Mouse (Mus musculus): ENCODE data around the gene Psma6.
"Not testable (repeated sequence)": the region's sequence is repeated elsewhere in the genome, so short reads cannot be mapped to it uniquely, and the experiment has no call there.

The Psma6 gene

DNA sequence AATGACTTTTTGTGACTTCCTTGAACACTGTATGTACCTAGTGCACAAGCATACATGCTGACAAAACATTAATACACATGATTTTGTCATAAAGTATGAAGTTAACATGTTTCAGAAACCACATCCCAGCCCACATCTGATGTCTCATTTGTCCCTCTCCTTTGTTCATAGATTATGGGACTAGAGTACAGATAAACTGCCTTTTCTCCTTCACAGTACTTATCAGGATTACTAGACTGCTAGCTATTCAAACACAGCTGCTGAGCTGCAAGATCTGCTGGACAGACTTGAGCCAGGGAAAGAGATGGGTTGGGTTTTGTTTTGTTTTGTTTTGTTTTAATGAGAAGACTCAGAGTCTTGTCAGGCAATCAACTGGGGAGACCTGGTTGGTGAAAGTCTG lies 8.1 kb downstream of the Psma6 start:
- no peak for DNase-seq (ENCODE audit: low spot score in 2 of 2)

DNA sequence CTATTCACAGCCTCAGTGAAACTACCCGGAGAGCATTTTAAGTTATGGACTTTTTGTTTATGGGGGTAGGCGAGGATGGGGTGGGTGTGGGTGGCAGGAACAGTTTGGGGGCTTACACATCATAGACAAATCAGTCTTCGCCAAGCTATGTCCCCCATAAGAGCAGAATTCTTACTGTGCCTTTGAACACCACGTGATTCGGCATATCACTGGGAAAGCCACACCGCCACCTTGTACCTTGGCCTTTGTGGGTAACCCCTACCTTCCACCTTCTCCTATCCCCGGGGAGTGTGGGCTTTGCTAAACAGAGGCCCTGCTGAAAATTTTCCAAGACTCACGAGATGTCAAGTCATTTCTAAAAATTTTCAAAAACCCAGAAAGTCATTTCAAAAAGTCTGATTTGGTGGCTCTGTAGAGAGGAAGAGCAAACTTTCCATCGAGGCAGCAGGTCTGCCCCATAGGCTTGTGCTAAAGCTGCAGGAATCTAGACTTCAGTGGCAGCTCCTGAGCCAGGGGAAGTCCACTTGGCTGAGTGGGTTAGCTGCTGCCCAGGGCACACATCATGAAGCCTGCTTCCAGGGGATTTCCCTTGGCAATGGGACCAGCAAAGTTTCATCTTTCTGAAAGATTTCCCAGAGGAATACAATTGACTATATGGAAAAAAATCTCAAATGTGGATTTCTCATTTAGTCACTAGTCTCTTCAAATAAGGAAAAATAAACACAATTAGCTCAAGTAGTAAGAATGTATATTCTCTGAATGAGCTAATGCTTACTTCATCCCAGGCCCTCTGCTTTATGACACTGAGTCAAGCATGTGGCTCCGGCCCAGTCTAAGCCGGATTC lies 8.9 kb downstream of the Psma6 start:
- DNase-seq (ENCODE audit: low spot score in 2 of 2), result no peak

DNA sequence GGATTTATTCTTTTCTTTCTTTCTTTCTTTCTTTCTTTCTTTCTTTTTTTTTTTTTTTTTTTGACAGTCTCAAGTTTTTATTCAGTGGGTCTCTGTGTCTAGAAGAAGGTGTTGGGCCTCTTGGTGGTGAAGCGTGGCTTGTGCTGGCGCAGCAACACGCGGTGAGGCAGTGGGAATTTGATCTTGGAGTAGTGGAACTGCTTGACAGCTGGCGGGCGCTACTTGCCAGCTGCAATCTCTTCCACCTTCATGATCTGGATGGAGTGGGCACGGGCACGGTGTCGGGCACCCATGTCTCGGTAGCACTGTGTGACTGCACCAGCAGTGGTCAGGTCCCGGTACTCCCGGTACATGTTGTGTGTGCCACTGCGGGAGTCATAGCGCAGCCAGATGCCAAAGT lies 11.6 kb downstream of the Psma6 start:
- DNase-seq (ENCODE audit: low spot score in 2 of 2), result not testable (repeated sequence)

DNA sequence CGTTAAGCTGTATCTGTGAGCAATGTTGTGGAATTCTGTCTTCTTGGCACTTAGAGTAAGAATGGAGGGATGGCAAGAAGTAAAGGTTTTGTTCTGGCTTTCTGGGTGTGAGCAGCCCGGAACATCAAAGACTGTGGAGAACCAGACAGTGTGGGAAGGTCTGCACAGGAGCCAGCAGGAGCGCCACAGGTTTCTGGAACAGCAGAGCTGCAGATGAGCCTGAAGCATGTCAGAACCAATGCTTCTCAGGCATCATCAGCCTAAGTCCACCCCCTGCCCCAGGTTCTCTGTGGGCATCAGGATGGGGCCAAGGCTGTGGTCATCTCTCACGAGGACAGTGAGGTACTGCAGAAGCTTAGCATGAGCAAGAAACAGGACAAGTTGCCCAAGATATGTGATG lies 12.5 kb downstream of the Psma6 start:
- no peak for DNase-seq (ENCODE audit: low spot score in 2 of 2)

DNA sequence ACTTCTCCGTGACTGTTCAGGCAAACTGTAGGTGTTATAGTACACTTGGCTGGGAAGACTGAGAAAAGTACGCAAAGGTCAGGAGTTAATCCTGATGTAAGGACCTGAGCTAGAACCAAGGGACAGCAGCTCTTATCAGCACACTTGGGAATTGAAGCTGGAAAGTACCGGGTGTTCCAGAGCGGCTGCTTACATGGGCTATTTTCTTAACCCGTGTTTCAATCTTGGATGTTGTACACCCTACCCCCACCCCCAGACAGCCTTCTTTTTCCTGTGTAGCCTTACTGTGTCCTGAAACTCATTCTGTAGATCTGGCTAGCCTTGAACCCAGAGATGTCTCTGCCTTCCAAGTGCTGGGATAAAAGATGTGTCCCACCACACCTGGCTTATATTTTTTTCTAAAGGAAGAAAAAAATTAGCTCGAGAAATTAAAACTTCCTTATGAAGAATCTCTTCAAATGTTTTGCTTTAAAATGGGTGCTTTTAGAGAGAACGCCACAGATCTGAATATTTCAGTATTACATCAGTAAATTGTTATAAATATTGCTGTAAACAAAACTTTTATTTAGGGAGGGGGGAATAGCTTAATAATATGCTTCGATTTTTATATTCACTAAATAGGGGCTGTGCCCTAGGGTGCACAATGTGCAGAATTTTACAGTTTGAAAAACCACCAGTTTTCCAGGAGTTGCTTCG lies 13.7 kb downstream of the Psma6 start:
- DNase-seq (ENCODE audit: low spot score in 2 of 2), result no peak

DNA sequence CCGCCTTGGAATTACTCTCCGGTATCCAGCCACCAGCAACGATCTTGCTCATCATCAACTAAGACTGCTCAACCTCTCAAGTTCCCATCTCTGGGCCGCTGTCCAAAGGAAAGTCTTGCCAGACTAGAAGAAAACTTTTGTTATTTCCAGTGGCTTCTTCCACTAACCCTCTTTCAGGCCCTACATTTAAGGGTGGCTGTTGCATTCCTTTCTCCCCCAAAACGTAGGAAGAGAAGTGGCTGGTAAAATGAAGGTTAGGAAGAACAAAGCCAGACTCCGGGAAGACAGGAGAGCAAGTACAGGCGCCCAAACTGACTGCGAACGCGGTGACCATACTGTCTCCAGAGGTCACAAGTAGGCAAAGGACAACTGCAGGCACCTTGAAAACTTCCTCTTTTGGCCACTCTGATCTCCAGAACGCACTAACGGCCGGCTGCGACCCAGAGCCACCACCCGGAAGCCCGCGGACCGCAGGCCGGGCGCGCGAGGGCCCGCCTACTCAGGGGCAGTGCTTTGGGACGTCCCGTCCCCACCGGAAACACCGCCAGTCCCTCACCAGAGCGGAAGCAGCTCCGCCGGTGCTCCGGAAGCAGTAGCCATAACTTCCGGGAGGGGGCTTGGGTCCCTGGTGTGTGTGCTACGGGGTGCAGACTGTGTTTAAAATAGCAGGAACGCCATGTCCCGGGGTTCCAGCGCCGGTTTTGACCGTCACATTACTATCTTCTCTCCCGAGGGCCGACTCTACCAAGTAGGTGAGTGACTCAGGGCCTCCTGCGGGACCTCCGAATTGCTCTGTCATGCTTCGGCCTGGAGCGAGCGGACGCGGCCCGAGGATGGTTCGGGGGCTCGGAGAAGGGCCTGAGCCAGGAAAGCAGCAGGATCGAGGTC lies 14.5 kb downstream of the Psma6 start:
- peak; percentile 86 to 89 for DNase-seq (ENCODE audit: low spot score in 2 of 2)

DNA sequence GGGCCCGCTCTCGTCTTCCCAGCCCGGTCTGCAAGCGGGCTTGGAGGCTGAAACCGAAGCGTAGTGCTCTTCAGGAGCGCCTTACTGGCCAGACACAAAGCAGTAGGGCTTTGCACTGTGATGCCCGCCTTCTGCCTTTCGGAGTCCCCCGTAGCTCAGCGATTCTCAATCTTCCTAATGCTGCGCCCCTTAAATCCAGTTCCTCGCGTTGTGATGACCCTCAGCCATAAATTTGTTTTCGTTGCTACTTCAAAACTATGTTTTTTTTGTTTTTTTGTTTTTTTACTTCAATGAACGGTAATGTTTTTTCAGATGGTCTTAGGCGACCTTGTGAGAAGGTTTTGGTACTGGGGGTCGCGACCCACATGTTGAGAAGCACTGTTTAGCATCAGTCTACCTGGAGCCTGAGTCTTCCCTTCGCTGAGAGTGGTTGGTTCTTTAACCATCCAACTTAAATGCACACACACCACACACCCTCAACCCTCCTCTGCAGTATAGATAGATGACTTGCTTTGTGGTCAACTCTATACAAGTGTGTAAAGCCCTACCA lies 15.2 kb downstream of the Psma6 start:
- no peak for DNase-seq (ENCODE audit: low spot score in 2 of 2)

DNA sequence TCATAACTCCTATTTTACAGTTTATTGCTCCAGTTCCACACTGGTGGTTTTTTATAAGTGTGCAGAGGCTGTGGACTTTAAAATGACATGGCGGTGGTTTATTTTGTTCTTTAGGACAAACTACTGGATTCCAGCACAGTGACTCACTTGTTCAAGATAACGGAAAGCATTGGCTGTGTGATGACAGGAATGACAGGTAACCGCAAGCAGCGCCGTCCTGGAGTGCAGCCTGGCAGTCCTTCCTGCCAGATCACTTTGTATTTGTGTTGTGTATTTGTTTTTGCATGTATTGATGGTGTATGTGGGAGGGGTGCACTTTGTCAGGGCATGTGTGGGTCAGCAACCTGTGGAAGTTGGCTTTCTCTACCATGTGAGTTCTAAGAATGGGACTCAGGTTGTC lies 23.9 kb downstream of the Psma6 start:
- DNase-seq (ENCODE audit: low spot score in 2 of 2), result no peak

DNA sequence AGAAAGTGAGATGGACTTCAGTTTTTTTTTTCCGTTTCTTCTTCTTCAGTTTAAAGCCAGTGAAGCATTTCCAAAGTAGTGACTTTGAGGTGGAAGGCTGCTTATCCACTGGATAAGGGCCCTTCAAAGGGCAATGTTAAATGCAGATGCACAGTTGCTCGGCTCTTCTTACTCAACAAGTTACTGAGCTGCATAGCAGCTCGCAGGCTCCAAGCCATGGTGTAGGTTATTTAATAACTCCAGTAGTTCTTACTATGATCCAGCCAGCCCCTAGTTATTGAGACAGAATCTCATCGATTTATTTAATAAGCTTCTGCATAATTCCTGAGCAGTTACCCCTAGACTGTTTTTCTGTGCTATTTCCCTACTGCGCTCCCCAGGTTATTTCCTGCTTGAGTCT lies 31.2 kb downstream of the Psma6 start:
- no peak for DNase-seq (ENCODE audit: low spot score in 2 of 2)

DNA sequence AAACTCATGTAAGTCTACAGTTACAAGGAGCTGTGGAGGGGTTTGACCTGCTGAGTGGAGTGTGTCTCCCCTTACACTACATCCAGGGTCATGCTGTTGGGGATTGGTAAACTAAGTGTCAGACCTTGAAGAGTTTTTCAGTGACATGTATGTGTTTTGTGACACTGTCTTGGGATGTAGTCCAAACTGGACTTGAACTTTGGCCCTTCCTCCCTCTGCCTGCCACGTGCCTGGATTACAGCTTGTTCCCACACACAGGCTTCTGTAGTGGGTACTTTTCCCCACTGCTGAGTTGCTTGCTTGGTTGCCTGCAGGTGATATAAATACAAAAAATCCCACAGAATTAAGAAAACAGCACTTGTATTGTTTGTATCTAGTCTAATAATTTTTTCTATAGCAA lies 31.7 kb downstream of the Psma6 start:
- DNase-seq (ENCODE audit: low spot score in 2 of 2), result no peak

DNA sequence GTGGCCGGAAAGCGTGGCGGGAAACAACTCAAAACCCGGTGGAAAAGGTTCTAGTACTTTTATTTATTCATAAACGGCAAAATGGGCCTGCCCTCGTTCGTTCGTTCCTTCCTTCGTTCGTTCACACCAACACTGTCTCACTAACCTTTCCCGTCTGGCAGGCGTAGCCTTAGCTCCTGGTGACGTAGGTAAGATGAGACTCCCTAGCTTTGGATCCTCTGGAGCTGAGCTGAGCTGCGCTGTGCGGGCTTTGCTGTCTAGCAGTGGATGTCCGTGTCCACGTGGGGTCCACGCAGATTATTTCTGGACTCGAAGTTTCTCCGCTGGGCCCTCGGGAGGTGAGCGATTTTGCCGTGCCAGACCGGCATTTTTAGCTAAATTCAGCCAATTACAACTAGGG lies 36.2 kb downstream of the Psma6 start:
- no peak for DNase-seq (ENCODE audit: low spot score in 2 of 2)

DNA sequence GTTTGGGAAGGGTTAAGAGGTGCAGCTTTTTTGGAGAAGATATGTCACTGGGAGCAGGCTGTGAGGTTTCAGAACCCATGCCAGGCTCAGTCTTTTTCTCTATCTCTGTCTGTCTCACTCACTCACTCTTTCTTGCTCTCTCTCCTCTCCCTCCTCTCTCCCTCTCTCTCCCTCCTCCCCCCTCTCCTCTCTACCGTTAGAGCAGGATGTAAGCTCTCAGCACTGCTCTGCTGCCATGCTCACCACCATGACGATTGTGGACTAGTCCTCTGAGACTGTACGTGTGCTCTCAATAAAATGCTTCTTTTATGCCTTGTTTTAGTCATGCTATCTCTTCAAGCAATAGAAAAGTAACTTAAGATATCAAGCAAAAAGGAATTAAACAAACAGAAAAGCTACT lies 38.0 kb downstream of the Psma6 start:
- DNase-seq (ENCODE audit: low spot score in 2 of 2), result no peak

DNA sequence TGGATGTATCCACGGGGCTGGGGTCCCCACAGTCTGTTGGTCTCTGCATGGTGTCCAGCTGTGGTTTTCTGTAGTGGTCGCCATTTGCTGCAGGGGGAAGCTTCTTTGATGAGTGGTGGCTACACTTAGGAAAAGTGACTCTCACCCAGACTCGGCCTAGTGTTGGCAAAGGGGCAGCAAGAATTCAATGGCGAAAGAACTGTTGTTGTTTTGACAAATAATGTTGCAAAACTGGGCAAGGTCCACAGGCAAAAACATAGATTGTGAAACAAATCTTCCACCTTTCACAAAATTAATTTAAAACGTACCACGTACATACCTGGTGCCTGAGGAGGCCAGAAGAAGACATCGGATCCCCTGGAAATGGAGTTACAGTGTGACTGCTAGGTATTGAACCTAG lies 42.3 kb downstream of the Psma6 start:
- DNase-seq (ENCODE audit: low spot score in 2 of 2), result no peak

DNA sequence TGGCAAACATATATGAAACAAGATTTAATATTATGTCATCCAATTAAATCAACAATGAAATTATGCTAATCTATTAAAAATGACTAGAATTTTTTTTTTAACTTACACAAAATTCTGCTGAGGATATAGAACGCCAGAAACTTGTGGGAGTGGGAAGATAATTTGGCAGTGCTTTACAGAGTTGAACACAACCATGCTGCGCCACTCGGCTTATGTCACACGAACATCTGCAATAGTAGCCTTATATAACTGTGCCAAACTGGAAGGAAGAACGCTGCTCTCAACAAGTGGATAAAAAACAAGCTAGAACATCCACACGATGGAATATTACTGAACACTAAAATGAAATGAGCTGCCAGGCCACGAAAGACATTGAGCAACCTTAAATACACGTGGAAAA lies 45.2 kb downstream of the Psma6 start:
- DNase-seq (ENCODE audit: low spot score in 2 of 2), result peak in 1 of 2 experiments; percentile 19

DNA sequence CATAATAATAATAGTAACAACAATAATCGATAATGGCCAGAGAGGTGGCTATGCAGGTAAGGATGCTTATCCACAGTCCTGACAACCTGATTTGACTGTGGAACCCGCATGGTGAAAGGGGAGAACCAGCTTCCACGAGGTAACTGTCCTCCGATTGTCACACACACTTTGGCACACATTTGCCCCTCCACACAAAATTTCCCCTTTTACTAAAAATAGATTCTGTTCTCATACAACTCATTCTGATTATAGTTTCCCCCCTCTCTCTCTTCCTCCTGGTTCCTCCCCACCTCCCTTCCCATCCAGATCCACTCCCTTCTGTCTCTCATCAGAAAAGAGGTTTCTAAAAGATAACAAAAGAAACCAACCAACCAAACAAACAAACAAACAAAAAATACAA lies 45.9 kb downstream of the Psma6 start:
- no peak for DNase-seq (ENCODE audit: low spot score in 2 of 2)

DNA sequence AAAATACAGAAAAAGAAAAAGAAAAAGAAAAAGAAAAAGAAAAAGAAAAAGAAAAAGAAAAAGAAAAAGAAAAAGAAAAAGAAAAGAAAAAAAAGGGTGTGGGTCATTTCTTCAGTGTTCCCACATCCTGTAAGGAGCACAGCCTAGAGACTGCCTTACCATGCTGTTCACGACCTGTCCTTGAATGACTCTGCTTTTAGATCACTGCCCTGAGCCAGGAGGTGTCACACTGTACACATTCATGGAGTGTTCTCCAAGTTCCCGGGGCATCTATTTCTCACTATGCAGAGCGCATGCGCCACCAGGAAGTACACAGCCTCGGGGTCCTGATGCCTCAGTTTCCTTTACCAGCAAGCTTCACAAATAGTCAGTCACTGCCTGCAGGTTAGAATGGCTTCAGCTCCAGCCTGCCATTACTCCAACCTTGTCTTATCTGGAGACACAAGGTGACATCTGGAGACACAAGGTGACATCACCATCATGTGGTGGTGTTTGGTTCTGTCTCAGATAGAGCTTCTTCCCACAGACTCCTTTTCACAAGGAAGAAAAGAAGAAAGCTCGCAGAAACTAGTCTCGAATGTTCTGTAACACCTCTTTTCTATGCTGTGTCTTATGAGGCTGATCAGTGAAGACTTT lies 48.4 kb downstream of the Psma6 start:
- no peak for DNase-seq (ENCODE audit: low spot score in 2 of 2)

DNA sequence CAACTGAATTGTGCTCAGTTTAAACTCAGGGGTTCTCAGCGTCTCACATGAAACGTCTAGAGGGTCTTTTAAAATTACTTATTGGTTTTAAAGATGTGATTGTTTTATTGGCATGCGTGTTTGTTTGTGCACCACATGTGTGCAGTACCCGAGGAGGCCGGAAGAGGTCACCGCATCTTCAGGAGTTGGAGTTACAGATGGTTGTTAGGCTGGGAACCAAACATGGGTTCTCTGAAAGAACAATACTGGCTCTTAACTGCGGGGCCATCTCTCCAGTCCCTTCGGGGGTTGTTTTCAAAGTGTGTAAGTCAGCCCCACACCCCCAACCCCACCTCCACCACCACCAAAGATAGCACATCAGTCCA lies 48.9 kb downstream of the Psma6 start:
- DNase-seq (ENCODE audit: low spot score in 2 of 2), result no peak

DNA sequence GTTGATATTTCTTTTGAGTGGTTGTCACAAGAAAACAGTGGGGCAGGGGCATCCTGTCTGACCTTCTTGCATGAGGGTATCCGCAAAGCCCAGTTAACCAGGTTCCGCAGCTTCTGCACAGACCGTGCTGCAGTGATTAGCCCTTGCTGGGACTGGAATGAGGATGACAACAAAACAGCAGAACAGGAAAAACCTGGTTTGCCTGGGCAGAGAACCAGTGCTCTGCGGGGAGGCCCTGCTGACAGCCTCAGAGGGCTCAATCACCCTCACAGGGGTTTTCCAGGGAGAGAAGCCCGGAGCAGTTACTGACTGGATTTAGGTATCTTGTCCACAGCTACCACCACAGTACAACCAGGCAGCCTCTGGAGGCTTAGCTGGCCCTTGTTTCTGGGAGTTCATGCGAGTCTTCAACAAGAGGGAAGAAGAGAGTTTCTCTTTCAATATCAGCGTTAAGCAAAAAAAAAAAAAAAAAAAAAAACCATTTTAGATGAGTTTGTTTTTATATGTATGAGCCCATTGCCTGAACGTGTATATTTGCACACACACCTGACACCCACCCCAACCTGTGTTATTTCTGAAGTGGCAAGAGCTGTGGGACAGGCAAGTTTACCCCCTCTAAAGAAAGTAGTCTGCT lies 49.9 kb downstream of the Psma6 start:
- DNase-seq (ENCODE audit: low spot score in 2 of 2), result no peak

DNA sequence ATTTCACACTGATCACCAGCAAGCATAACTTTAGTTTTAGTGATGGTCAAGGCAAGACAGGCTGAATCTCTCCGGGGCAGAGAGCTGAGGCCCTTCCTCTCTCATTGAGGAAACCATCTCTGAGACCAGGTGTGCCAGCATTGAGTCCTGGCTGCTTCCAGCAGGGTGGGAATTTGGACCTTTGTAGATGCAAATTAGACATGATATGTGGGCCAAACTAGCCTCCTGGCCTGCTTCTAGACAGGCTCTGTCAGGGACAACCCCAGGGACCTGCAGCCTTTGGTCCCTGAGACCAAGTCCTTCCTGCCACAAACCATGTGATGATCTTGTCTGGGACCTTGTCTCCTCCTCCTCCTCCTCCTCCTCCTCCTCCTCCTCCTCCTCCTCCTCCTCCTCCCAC lies 51.1 kb downstream of the Psma6 start:
- no peak for DNase-seq (ENCODE audit: low spot score in 2 of 2)

DNA sequence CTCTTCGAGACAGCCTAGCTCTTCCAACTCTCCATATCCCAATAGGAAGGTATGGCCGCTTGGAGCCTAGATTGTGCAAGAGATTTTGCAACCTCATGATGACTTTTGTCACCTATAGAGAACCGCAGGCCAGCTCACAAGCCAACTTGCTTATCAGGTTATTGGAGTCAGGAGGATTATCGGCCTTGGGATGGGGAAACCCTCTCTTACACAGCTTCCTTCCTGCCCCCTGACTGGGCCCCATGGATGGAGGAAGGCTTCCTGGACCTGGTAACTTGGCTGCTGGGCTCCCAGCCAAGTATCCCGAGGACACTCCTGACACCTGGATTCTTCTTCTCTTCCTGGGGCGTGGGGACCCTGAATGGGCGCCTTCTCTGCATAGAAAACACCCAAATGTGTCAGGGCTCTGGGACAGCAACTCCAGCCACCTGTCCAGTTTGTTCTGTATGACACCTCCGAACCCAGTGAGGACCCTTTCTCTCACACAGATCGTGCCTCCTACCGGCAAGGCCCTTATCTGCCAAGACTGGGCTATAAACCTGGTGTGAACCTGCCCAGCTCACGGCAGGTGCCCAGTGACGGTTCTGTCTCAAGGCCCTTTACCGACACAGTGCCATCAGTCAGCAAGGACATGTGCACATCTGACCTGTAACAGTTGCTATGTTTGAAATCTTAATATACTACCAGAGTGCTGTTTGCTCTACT lies 53.3 kb downstream of the Psma6 start:
- no peak for DNase-seq (ENCODE audit: low spot score in 2 of 2)

DNA sequence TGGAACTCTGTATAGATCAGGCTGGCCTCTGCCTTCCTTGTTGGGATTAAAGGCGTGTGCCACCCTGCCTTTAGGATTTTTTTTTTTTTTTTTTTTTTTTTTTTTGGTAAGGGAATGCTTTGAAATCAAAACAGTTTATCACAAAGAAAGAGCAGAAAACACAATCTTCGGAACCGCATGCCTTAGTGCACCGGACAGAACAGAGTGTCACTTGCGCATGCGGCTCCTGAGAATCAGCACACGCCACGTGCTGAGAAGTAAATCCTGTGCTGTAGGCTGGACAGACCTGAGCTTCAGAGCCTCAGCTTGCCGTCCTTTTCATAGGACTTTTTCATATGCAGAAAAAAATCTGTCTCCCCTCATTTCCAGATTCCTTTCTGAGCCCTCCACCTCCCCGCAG lies 54.0 kb downstream of the Psma6 start:
- DNase-seq (ENCODE audit: low spot score in 2 of 2), result no peak

All from frontal cortex, postnatal 36 days (tissue).